Mouse (Mus musculus): Measurements from ENCODE around the gene Sept5.

Sept5 gene

GRCm38 (mm10) chr16:18608226-18608625 is 21.5 kb downstream of the Sept5 start:
- no peak for DNase-seq

GRCm38 (mm10) chr16:18605705-18606104 is 24.0 kb downstream of the Sept5 start:
- no peak for DNase-seq

DNA sequence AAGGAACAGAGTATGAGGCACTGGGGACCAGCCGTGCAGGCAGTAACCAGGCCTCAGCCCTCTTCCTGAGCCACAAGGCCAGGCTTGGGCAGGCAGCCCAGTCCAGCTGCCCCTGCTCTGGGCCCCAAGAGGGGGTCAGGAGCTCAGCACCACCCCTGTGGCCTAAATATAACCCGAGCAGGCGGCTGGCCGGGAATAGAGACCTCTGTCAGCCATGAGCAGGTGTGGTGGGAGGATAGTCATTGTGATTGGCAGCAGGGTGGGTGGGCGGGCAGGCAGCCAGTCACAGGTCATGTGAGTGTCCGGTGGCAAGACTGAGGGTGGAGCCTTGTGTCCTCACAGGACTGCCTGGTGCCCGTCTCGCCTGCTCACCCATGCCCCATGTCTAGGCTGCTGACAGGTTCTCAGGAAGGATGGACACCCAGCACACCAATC is 25.5 kb downstream of the Sept5 start:
- DNase-seq, result no peak

GRCm38 (mm10) chr16:18601447-18601846 is 28.3 kb downstream of the Sept5 start:
- no peak for DNase-seq

DNA sequence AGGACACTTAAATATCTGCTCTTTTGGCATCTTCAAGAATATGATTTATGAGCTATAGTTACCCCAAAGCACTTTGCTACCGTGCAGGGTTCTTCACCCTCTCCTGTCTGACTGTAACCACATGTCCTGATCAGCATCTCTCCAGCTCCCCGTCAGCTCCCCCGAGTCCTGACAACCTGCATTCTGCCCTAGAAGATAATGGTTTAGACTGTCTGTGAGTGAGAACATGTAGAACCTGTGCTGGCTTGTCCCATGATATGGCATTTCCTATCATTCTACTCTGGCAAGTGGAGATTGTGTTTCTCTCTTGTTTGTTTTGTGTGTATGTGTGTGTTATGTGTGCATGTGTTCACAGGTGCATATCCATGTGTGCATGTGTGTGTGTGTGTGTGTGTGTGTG is 31.7 kb downstream of the Sept5 start:
- DNase-seq, result no peak

DNA sequence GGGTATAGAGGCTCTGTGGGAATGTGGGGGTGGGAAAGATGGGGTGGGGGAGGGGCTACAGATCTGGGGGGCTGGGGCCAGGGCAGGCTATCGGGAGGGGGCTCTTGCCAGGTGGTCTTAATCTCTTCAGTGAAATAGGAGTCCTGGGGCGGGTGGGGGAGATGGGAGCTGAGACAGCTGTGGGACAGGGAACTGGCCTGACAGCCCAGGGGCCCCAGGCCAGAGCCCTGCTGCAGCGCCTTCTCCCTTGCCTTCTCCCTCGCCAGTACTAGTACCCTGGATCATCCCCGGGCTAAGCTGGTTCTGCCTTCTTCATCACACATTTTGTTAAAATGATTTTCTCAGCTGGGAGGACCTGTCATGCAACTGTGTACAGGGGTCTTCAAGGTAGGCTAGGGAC is 33.5 kb downstream of the Sept5 start:
- no peak for DNase-seq

- no peak for DNase-seq
Measured at GRCm38 (mm10) chr16:18593930-18594329, 35.8 kb downstream of the Sept5 start.

- no peak for DNase-seq
Measured at GRCm38 (mm10) chr16:18591047-18592018, 38.4 kb downstream of the Sept5 start.

GRCm38 (mm10) chr16:18589804-18590790 is 39.7 kb downstream of the Sept5 start, which contains the start of gene Tbx1:
Tbx1 (minus strand) TSS chr16:18590671.
- DNase-seq, result no peak

DNA sequence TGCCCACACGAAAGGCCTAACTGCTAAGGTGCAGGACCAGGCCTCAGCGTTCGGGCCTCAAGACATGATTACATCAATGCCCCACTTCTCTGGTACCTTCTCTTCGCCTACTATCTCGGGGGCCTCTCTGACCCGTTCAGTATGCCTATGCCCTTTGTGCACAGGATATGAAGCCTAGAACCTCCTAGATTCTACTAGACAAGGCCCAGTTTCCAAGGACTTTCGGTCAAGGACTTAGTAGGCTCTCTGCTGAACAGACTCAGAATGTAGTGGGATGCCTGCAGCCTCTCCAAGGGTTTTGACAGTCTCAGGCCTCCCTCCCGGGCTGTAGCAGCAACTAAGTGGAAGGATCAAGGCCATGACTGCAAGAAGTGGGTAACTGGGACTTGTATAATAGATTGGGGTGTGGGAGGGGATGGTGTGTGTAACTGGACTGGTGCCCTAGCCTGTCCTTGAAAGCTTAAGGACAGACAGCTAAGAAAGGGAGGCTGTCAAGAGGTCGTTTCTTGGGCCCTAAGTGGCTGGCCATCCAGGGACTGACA is 40.6 kb downstream of the Sept5 start:
- no peak for DNase-seq

DNA sequence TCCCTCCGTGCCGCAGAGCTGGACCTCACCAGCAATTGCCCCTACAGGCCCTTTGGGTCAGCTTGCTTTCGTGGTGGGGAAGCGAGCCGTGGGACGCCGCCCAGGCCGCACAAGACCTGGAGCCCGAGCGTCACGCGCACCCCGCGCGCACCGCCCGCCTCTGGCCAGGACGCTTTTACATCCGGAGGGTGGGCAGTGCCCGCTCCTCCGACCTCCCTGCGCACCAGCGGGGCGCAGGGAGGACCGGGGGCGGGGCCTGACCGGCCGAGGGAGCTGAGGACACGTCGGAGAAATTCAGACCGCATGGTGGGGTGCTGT is 41.1 kb downstream of the Sept5 start:
- no peak for DNase-seq

GRCm38 (mm10) chr16:18587847-18588737 is 41.7 kb downstream of the Sept5 start:
- DNase-seq, result no peak

- no peak for DNase-seq
Measured at GRCm38 (mm10) chr16:18586906-18587546, 42.7 kb downstream of the Sept5 start.

DNA sequence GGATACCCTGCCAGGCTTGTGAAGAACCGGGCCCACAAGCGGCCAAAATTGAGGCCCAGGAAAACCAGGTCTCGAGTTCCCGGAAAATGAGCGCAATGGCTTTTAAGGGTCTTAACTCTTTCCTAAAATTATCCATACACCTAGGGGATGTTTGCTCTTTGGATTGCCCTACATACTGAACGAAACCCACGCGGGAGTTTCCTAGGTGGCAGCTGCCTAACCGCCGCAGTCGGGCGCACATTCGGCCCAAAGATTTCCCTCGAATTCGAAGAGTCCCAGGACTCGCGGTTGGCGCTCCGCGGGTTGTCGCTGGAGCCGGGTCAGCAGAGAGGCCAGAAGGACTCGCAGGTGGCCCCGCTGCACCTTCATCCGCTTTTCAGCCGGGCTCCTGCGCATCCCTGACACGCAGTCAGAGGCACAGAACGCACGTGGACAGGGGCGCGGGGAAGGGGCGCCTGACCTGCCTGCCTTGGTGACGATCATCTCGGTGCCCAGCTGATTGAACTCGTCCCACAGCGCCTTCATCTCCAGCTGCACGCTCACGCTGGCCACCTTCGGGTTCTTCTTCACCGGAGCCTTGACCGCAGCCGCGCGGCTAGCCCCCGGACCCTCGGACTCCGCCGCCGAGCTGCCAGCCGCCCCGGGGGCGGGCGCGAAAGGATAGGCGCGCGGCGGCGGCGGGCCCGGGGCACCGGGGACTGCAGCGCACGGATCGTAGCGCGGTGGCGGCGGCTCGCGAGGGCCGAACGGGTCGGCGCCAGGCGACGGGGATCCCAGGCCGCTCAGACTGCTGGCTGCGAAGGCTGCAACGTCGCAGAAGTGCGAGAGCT is 43.5 kb downstream of the Sept5 start:
- DNase-seq, result no peak

- no peak for DNase-seq
Measured at GRCm38 (mm10) chr16:18585676-18586075, 44.1 kb downstream of the Sept5 start.

DNA sequence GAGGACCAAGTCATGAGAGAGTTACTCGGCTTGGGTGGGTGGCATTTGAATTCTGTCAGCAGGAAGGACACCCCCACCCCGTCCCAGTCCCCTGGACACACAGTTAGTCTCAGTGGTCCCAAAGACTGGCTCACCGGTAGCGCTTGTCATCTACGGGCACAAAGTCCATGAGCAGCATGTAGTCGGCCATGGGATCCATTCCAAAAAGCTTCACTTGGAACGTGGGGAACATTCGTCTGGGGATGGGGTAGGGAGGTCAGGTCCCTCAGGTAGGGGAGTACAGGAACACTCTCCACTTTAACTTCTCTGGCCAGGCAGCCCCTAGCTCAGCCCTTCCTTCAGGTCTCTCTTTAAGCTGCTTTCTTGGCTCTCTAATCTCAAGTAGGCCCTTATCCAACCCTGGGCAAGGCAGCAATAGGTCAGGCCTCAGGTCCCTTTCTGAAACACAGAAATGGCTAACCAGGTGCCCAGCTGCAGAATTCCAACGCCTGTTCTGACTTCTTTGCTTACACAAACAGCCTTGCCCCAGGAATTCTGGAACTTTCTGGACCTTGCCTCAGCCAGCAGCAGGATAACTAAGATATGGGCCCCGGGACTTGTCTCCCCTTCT is 44.7 kb downstream of the Sept5 start:
- DNase-seq, result no peak

DNA sequence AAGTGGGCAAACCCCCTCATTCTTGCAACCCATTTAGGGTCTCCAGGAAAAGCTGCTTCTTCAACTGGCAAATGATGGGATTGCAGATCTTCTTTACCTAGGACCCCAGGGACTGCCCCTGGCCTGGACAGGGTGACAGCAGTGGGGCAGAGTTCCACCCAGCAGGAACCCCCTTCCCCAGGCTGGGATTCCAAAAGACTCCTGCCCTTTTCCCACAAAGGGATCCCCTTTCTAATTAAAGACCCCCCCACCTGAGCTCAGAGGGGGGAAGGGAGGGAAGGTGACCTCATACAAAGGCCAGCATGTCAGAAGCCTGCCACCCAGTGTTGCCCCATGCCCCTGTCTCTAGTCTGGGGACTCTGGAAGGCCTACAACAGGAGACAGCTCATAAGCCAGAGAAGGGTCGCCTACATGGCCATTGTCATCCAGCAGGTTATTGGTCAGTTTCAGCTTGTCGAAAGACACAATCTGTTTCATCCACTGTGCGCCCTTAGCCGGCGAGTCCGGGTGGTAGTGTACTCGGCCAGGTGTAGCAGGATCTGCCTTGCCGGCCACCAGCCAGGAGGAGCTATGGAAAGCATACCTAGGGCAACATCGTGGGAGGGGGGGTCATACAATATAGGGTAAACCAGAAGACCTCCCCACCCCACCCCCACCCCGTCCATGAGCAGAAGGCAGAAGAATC is 45.9 kb downstream of the Sept5 start:
- DNase-seq, result no peak

DNA sequence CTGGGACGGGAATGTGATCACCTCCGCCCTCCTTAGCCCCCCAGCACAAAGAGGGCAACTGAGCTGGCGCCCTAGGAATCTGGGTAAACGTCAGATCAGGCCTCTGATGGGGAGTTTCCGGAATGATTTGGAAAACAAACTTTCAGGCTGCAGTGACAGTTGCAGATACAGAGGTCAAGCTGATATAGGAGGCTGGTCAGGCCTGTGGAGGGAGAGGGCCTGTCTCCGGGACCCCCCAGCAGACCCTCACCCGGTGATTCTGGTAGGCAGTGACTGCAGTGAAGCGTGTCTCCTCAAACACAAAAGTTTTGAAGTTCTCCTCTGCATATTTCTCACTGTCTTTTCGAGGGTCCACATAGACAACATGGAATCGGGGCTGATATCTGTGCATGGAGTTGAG is 46.6 kb downstream of the Sept5 start:
- DNase-seq, result no peak

DNA sequence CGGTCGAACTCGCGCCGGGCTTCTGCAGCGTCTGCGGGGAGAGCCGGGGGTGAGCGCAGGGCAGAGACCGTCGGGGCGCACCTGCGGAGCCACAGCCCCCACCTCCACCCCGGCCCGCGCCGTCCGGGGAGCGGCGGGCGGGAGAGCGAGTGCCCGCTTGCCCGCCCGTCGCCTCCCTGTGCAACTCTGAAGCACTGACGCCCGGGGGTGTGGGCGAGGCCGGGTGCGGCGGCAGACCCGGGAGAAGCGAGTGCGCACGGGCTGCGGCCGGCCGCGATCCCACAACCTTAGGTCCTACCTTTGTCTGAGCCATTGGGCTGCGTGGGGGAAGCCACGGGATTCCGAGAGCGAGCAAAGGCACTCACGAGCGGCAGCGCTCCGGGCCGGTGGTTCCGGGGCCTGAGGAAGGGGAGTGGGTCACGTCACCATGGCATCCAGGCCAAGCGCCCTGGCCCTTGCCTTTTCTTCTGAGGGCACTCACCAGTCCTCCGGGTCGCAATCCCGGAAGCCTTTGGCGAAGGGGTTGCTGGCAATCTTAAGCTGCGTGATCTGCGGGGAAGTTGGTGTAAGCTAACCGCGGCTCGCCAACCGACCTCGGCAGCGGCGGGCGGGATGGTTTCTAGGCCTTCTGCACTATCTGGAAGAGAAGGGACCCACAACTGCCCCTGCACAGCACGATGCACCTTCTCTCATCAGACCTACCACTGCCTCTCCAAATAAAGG is 47.2 kb downstream of the Sept5 start:
- DNase-seq, result no peak

All from right cerebral cortex, postnatal 14 days (tissue).